Comparison of ENCODE assay signal across 8 mouse cellular contexts in the genomic region with DNA sequence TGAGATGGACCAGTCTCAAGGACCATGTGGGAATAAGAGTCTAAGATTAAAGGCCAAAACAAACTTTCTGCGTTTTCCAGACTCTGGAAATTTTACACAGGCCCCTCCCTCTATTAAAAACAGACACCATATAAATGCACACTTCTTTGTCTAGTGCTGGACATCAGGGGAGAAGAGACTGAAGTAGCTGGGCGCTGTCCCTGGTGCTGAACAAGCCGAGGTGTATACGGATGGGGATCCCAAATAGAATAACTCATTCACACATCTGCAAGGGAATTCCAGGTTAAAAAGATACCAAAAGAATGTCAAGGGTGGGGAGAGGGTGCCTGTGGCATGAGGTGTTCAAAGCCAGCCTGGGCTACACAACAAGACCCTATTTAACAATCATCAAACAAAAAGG.
DNase-seq lines count a peak whose midpoint lies in the region; ATAC-seq and TF ChIP-seq lines count a peak whose summit lies in the region.

No protein-coding gene starts in this region.

- WGBS in midbrain, embryonic 10.5 days, result 11% methylated on average over 4 of the region's 4 CpGs
- WGBS in midbrain, postnatal 0 days, result 13% methylated on average over 4 of the region's 4 CpGs

- ATAC-seq in midbrain, postnatal 0 days (ENCODE audit: low FRiP score), result no peak
- ATAC-seq in monocyte, adult 5-6 weeks (replicated peaks; ENCODE audit: insufficient number of reproducible peaks, low FRiP score, low TSS enrichment, poor library complexity, severe bottlenecking), result no peak

- H3K27me3 ChIP-seq in midbrain, embryonic 10.5 days (ENCODE audit: low read depth, poor library complexity, severe bottlenecking), result no peaks in the 10 kb centered on the region
- no peaks in the 10 kb centered on the region for H3K27me3 ChIP-seq in midbrain, postnatal 0 days (ENCODE audit: insufficient read depth, low read length)

- H3K4me2 ChIP-seq in midbrain, postnatal 0 days (ENCODE audit: low read depth, low read length, poor library complexity, severe bottlenecking), result no peak overlapping the region

- H3K4me3 ChIP-seq in midbrain, embryonic 10.5 days, result no peak overlapping the region
- no peak overlapping the region for H3K4me3 ChIP-seq in midbrain, postnatal 0 days (ENCODE audit: low read depth, low read length)

- peak; percentile 59 for DNase-seq in midbrain, embryonic 10.5 days (ENCODE audit: low spot score)
- no peak for DNase-seq in midbrain, postnatal 0 days (ENCODE audit: low spot score)
- peak; percentile 14 for DNase-seq in adrenal gland, adult 8-10 months
- DNase-seq in heart, postnatal 36 days, result peak; percentile 25 to 46
- peak; percentile 70 for DNase-seq in lung, postnatal 14 days
- DNase-seq in spleen, postnatal 14 days (ENCODE audit: low spot score in 2 of 2), result no peak
- no peak for DNase-seq in layer of hippocampus, adult 9-10 months (ENCODE audit: low spot score)

- no peaks in the 10 kb centered on the region for H3K9me3 ChIP-seq in midbrain, embryonic 10.5 days (replicated peaks)
- H3K9me3 ChIP-seq in midbrain, postnatal 0 days (ENCODE audit: low read length), result no peaks in the 10 kb centered on the region

- no peaks in the 10 kb centered on the region for H3K36me3 ChIP-seq in midbrain, embryonic 10.5 days
- H3K36me3 ChIP-seq in midbrain, postnatal 0 days (ENCODE audit: insufficient read depth, low read length), result no peaks in the 10 kb centered on the region

- no peak overlapping the region for H3K9ac ChIP-seq in midbrain, postnatal 0 days (replicated peaks; ENCODE audit: low read length, poor library complexity, severe bottlenecking)

- no peak overlapping the region for H3K27ac ChIP-seq in midbrain, embryonic 10.5 days (replicated peaks)
- H3K27ac ChIP-seq in midbrain, postnatal 0 days (ENCODE audit: low read depth, low read length), result no peak overlapping the region

- H3K4me1 ChIP-seq in midbrain, embryonic 10.5 days, result no peaks in the 10 kb centered on the region
- no peaks in the 10 kb centered on the region for H3K4me1 ChIP-seq in midbrain, postnatal 0 days (ENCODE audit: insufficient read depth, low read length)

- no peak for TF ChIP-seq CTCF in midbrain, postnatal 0 days (IDR thresholded peaks at IDR 0.05)

- intact Hi-C loops in heart, postnatal 36 days (cut with DNase I), result no loop called here

Comparison
In these comparisons a context has a peak if more than half of its experiments do, and no peak if none do; other contexts are left out.
1. DNase-seq: peak in midbrain, embryonic 10.5 days (single experiment), adrenal gland, adult 8-10 months (single experiment), heart, postnatal 36 days (2 of 2) and lung, postnatal 14 days (single experiment); none in midbrain, postnatal 0 days (single experiment), spleen, postnatal 14 days (0 of 2) and layer of hippocampus, adult 9-10 months (single experiment).